Mouse (Mus musculus) gastrocnemius, postnatal 25 days (tissue): ENCODE results near the gene Gm17359. TPM values are rescaled to one million over a fixed set of nuclear protein-coding genes. Genes with fewer than 3 reads are reported as not detected.
"Not testable (repeated sequence)": the region's sequence is repeated elsewhere in the genome, so short reads cannot be mapped to it uniquely, and the experiment has no call there.

Experiments
- DNase-seq: peaks from one replicate; pipeline ENCODE4 v3.0.0; 2022
- total RNA-seq, 2 experiments: library from RNA; stranded (reverse); gene quantifications; 1 replicate in 1 of 2; 2 replicates in 1 of 2; pipeline ENCODE4 v1.2.3; 2021

The Gm17359 gene
- total RNA-seq, 2 experiments from 2014 or later = not detected

DNA sequence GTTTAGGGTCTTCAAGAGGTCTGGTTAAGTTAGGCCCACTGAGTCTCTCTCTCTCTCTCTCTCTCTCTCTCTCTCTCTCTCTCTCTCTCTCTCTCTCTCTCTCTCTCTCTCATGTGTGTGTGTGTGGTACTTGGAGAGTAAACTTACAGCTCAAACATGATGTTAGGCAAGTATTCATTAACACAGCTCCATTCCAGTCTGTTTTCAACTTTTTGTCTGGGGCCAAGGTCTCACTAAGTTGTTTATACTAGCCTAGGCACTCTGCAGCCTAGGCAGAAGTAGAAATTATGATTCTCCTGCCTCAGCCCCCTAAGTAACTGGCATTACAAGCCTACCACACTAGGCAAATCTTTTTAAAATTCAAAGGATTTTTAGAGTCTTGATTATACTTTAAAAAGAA is 79.5 kb downstream of the Gm17359 start:
- no peak for DNase-seq

DNA sequence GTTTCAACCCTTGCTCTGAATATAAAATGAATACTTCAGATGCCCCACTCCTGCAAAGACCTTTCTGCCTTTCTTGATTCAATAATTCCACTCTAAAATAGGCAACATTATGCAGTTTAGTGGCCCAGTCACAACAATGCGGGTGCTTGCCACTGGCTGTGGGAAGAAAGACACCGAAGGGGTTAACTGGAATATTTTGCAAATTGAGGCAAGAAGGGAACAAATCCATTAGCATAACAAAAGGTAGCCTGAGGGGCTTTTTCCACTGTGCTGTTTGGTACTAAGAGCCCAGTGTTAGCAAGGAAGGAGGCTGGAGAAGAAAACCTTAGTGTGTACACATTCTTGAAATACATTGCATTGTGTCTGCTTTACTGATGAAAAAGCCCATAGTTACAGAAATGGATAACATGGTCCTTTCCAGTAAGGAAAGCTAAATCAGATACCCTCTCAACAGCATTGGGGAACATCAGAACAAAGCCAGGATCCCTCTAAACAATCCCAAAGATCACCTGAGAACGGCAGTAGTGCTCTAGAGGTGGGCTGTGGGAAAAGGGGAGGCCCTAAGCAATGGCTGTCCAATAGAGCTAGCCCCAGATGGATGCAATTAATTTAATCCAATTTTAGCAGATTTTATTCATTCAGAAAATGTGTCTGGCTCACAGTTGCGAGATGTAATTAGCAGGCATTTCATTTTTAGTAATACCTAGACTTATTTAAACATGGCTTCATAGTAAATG is 80.7 kb downstream of the Gm17359 start:
- DNase-seq = no peak

DNA sequence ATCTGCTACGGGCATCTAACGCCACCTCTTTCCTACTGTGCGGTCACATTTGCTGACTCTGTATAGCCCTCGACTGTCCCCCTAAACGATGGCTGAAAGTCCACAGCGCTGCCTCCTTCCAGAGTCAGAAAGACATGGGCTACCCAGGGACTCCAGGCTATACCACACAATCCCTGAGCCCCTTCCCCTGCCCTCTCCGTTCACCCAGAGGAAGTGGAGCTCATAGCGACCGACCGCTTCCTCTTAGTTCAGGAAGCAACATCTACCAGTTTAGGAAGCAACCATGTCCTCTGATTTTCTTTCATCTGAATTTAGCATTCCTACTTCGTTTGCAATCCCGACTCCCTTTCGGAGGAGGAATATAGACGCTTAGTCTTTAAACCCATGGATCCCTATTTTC is 82.5 kb downstream of the Gm17359 start:
- no peak for DNase-seq

DNA sequence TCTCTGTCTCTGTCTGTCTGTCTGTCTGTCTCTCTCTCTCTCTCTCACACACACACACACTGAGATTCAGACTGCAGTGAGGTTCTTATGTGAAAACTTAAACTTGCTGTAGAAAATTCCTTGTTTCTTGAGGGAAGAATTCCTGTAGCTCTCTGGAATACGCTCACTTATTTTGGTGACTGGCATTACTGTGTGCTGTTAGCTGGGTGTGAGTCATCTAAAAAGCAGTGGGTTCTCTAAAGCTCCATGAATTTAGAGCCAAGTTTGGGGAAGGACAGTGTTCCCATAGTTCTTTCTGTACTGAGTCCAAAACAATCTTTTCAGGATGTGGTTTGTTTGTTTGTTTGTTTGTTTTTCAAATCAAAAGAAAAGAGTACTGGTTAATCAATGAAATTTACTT is 89.0 kb downstream of the Gm17359 start:
- DNase-seq = no peak

DNA sequence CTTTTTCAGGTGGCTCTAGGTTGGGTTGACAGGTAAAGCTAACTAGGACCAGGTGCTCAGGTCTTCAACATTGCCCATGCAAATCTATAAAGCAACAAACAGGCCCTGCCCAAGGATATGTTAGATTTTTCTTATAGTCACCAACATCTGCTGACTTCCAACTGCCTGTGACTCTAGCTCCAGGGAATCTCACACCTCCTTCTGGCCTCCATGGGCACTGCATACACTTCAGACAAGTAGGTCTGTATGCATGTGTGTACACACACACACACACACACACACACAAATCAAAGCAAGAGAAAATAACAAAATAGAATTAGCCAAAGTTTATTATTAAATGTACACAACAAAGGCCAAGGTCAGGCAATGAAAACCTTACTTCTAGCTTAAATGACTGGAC is 97.1 kb downstream of the Gm17359 start:
- no peak for DNase-seq

DNA sequence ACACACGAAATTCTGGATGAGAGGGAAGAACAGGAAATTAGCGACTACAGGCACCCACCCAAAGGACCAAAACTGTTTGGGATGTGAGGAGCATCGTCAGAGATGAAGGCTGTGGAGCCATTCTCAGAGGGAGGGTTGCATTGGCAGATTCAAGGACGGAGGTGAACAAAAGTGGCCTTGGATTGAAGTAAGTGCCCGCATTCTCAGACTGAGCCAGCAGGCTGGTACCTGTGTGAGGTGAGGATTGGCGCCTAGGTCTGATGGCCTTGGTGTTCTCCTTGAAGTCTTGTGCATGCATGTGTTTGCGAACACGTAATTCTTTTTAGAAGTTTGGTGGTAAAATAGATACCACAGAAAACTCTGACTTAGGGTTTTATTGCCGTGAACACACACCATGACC is 98.0 kb downstream of the Gm17359 start:
- no peak for DNase-seq

DNA sequence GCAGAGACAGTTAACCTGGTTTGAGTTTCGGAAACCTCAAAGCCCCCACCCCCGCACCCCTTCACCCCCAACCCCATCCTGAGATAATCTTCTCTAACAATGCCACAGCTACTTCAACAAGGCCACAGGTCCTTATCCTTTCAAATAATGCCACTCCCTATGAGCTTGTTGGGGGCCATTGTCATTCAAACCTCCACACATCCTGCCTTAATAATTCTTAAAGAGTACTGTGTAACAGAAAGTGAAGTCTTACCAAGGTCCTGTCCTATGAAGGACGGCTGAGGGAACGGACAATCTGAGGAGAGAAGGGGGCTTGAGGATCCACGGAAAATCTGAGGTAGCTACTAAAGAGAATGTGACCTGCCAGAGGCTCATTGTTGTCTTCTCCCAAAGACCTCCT is 98.5 kb downstream of the Gm17359 start:
- DNase-seq = no peak

DNA sequence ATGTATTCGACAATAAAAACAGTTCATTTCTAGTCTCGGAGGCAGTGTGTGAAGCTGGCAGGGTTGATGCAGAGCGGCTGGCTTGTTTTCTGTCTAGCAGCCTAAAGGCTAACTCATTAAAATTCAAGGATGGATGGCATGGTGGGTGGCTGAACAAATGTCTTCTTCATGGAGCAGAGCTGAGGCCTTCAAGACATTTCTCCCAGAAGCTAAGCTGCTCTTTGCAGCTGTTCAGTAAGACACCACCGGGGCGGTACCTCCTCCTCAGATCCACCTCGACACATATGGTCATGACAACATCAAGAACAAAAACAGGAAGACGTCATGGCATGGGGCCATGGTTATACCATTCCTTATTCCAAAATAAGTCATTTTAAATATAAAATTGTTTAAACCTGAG is 99.7 kb downstream of the Gm17359 start:
- DNase-seq = no peak

DNA sequence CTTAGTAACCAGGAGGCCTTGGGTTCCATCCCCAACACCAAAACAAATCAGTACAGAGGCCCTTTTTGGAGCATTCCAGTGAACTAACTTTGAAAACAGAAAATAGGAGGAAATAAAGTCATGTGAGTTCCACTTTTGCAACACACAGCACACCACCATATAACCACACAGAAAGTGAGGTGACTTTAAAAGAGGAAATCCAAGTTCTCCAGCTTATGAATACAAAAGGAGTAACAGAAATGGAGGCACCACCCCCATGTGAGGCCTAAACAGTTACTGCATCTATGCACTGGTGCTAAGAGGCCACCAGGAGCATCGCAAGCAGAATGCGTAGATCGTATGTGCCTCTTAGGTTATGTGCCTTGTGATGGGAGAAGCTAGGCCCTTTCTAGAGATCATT is 101.8 kb downstream of the Gm17359 start:
- no peak for DNase-seq

DNA sequence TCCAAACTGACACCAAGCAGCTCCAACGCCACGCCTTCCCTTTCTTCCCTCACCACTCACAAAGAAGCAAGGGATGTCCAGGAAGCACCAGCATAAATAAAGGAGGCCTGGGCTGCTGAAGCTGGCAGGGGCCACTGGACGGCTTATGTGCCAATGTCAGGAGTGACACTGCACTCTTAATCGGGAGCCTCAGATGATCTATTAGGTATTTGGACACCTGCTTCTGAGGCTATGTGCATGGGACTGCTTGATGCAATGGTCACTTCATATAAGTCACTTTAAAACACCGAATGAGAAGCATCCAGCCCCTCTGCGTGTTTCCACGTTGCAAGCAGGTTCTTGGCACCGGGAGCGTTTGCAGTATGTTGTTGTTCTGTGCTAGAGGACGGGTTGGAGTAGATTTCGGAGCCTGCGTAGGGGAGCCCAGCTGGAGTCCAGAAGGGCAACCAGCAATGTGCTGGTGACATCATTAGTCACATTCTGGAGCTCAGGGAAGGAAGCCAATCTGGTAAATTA is 104.6 kb downstream of the Gm17359 start:
- DNase-seq = no peak

DNA sequence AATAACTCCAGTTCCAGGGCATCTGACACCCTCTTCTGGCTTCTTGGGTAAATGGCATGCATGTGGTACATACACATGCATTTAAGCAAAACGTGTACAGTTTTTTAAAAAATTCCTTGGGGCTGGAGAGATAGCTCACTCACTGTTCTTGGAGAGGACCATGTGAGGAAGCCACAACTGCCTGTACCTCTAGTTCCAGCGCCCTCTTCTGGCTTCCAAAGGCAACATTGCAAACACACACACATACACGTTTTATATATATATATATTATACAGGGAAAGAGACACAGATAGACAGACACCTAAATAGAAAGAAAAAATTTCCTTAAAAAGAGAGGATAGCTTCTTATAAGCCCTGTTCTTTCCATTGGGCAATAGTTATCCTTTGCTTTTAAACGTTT is 107.4 kb downstream of the Gm17359 start:
- no peak for DNase-seq

DNA sequence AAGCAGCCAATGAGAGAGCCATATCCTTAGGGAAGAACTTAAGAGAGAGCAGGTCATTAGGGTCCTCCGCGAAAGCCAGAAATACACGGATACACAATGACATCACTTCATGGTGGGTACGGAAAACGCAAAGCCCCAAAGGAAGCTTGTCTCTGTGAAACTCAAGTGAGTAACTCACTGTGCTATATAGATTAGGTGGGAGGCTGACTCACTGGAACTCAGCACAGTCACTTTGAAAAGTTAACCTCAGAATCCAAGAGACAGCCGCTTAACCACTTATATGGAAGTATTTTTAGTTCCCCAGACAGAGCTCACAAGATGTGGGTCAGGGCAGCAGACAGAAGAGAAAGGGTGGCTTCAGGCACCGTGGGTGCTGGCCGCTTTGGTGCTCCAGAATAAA is 108.6 kb downstream of the Gm17359 start:
- no peak for DNase-seq

DNA sequence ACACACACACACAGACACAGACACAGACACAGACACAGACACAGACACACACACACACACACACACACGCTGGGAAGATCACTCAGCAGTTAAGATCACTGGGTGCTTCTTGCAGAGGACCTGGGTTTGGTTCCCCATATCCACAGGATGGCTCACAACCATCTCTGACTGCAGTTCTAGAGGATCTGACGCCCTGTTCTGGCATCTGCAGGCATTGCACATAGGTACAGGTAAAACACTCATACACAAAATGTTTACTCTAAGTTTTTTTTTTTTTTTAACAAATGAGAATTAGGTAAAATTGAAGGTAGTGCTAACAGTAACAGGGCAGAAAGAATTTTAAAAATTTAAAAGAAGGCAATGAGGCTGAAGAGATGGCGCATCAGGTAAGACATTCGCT is 109.7 kb downstream of the Gm17359 start:
- DNase-seq = no peak

DNA sequence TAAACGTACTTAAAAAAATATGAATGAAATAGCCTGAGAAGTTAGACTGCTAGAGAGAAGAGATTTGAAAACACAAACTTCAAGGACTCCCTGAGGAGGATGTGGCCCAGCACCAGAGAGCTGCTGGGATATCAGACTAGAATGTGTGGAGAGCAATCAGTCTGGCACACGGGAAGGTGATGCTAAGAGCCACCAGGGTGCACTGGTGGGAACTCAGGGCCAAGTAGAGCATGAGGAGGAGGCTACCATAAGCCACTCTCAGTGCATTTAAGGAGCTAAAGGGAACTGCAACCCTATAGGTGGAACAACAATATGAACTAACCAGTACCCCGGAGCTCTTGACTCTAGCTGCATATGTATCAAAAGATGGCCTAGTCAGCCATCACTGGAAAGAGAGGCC is 110.2 kb downstream of the Gm17359 start:
- not testable (repeated sequence) for DNase-seq

DNA sequence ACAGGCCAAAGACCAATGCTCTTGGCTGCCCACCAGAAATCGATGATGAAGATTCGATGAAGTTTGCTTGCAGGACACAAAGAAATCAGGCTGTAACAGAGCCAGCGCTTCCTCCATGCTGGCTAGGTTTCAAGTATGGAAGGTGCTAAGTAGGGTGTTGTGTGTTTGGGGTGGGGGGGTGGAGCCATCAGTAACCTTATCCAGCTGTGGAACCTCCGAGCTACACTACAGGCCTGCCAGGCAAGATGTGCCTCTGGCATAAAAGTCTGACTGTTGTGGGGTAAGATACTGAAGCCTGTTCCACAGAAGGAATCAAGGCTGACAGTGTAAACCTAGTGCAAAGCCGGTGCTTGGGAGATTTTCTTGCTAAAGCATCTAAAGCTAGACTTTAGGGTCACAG is 112.0 kb downstream of the Gm17359 start:
- DNase-seq = no peak

DNA sequence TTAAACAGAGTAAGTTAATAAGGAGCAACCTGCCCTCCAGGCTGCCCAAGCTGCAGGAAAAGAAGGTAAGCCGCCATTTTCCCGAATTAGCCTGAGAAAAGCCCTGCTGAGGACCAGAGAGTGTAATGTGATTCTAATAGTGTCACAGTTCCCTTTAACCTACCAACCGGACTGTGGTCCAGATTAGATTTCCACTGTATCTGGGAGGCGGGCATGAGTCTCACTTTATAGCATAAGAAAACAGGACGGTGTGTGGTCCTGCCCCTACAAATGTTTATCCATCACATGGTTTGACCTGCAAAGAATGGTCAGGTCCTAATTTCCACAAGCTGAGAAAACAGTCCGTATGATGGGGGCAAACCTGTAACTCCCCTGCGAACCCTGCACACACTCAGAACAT is 112.9 kb downstream of the Gm17359 start:
- no peak for DNase-seq

DNA sequence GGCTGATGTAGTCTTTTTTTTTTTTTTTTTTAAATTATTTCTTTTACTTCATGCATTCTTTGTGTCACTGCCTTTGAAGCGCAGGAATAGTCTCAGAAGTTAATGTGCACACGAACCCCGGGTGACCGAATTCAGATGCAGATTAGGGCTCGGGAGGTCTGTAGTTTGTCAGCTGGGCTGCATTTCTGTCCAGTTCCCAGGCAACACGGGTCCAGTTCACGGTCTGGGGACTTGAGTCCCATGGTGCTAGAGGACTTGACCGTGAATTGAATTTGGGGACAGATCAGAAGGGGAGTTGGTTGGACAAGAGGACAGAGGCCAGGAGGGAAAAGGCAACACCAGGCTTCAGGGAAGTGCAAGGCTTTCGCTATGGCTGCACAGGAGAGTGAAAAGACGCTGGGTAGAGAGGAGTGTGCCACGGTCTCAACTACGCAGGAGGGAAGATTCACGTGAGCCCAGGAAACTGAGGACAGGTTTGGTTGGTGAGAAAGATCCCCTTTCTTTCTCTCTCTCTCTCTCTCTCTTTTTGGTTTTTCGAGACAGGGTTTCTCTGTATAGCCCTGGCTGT is 116.3 kb downstream of the Gm17359 start:
- DNase-seq = no peak

DNA sequence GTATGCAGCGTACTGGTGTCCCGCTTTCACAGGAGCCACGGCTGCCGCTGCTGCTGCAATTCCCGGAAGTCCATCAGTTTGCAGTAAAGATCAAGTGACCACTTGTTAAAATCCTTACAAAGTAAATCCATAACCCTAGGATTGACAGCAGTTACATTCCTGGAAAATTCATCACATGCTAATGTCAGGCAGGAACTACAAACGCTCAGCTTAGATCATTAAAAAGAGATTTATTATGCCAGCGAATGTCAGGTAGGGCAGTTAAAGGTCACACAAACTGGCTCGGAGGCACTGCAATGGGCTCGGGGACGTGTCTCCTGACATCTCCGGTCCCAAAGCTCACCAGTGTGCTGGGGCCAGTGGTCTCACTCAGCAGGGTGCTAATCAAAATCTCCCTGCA is 119.3 kb downstream of the Gm17359 start:
- DNase-seq = no peak

DNA sequence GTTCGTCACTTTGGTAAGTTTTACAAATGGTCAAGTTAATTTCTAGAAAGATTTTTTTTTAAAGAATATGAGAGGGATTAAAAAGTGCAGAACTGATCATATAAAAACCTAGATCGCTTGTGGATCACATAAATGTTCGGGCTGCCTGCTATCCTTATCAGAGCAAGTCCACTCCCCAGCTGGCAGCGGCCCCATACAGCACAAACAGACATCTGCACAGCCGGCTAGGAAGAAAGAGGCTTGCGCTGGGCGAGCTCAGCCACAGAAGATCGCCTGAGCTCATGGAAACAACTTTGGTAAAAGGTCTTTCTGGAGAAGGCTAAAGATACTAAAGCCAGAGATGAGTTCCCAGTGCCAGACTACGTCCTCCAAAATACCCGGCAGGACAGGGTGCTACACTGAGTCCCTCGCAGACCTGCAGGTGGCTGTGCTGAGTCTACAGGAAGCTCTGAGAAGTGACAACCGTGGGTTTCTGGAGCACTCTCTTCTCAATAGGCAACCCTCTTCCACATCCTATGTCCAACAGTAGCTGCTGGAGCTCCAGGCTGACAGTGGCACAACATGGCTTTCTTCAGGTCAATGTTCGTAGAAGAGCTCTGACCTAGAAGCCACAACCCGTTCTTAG is 122.3 kb downstream of the Gm17359 start:
- no peak for DNase-seq

DNA sequence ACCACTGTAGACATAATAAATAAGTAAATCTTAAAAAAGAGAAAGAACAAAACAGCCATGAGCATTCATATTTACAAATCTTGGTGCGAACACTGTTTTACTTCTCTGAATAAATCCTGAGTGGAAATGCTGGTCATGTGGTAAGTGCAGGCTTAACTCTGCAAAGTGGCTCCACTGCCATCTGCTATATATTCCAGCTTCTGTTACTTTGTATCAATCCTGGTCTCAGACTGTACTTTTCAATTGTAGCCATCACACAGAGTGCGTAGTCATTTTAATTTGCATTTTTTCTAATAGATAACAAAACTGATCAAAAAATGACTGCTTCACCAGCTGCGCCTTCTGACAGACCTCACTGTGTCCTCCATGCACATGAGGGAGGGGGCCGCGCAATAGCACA is 133.0 kb downstream of the Gm17359 start:
- no peak for DNase-seq

DNA sequence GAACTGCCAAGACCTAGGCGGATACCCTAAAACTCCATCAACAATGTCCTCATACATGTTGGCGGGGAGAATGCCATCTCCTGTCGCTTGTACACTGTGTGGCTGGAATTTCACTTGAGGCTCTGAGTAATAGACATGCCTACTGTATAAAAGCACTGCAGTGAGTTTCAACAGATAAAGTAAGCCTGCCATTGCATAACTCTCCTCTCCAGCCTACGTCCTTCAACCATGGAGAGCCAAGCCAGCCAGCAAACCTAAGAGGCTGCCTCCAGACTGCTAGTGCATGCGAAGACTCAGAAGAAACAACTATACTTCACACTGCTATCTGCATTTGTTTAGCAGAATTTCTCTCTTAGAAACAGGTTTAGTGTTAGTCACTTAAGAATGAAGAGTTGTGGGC is 135.9 kb downstream of the Gm17359 start:
- DNase-seq = no peak

DNA sequence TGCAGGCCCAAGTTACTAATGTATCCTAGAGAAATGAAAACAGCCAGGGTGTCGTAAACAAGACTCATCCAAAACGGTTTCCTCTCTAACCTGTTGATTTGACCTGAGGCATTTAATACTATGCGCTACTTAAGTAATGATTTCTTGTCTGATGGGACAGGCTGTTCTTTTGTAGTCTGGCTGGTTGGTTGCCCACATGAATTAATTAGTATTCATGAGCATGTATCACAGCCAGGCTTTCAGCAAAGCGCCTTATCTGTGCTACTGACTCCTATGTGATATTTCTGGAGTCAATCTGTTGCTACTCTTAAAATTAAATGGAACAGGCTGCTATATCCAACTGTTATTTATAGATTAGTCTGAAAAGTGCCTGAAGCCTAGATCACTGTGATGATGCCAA is 138.4 kb downstream of the Gm17359 start:
- no peak for DNase-seq

DNA sequence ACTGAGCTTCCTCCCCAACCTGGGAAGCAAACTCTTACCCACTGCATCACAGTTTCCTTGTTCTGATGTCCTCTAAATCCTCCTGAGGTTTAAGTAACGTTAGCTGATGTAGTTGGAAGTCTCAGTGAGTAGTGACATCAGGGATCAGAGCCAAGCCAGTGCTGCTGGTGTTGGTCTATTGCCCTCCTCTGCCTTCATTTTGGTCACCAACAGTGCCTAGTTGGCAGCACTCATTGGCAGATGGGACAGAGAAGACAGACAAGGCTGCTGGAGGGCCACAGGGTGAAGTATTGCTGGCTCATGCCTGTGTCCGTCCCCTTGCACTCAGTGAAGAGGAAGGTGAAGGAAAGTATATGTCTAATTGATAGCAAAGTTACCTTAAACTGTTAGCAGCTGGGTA is 139.5 kb downstream of the Gm17359 start:
- DNase-seq = no peak

DNA sequence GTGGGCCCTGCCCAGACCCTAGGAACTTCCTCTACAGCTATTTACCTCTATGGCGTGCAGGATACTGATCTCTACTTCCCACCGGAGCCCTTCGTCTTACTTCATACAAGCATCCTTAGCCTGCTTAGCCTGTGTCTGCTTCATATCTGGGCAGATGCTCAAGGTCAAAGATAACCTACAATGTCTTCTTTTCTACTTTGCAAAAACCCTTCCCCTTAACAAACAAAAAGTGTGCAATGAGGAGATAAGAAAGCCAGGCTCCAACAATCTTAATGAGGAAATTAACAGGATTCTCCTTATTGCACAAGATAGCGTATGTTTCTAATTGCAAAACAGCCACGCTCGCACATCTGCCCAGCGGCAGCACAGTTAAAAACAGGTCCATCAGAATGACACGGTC is 141.9 kb downstream of the Gm17359 start:
- no peak for DNase-seq
